Mouse (Mus musculus) spleen, adult 2 months (tissue): ENCODE data around the gene 2810006K23Rik.

Source experiments
- CTCF ChIP-seq: fragments of 200-500 bp; IDR thresholded peaks from 2 replicates; pipeline ENCODE4 v1.5.1; 2011; ENCODE audit warnings: mild to moderate bottlenecking, inconsistent platforms; ENCODE audit not compliant: insufficient read depth, insufficient read length, insufficient replicate concordance; ENCODE audit errors: extremely low read depth
- POLR2A ChIP-seq: fragments of 200-500 bp; IDR thresholded peaks from 2 replicates; pipeline ENCODE4 v1.6.1; 2011; ENCODE audit warnings: low read depth, low read length, inconsistent platforms

- no peak for TF ChIP-seq CTCF
- no peak for TF ChIP-seq POLR2A
Measured at GRCm38 (mm10) chr5:124330086-124330485, 2.2 kb downstream of the 2810006K23Rik start.
